9 mouse cellular contexts compared by ENCODE assay signal in genomic region chr4:88759610-88760268, GRCm38 (mm10). TPM values are rescaled to one million over a fixed set of nuclear protein-coding genes. Genes with fewer than 3 reads are reported as not detected.
A peak's percentile ranks its signal among the peaks of the same experiment; 100 is the strongest.
DNase-seq lines count a peak whose midpoint lies in the region; ATAC-seq and TF ChIP-seq lines count a peak whose summit lies in the region.
"Not testable (repeated sequence)": the region's sequence is repeated elsewhere in the genome, so short reads cannot be mapped to it uniquely, and the experiment has no call there.
"Had no signal": no experiment of that assay in that cellular context is flagged by ENCODE, and none has a peak within 500 bp of the region (broad histone marks: within the 10 kb centered on the region; RNA-seq: fewer than 3 reads in every experiment).

TSS of gene Gm13283 (plus strand) at chr4:88760119.

- H3K9ac ChIP-seq in embryonic facial prominence, embryonic 12.5 days = peak within 1 kb of the TSS; percentile 44; the same call in 1 of the 2 replicates
- H3K9ac ChIP-seq in hindbrain, postnatal 0 days (replicated peaks; ENCODE audit: low read length) = not testable (repeated sequence)
- 0 out of 2 replicates have a peak within 1 kb of the TSS, but pooled peaks have one; percentile 32 for H3K9ac ChIP-seq in lung, embryonic 16.5 days (ENCODE audit: low read length)

- H3K4me3 ChIP-seq in embryonic facial prominence, embryonic 12.5 days = peak within 1 kb of the TSS; percentile 36
- peak within 1 kb of the TSS; percentile 25 for H3K4me3 ChIP-seq in hindbrain, postnatal 0 days (ENCODE audit: low read length)
- peak within 1 kb of the TSS; percentile 29 for H3K4me3 ChIP-seq in lung, embryonic 16.5 days (ENCODE audit: low read length)

- 22% methylated on average over 9 of the region's 14 CpGs for WGBS in embryonic facial prominence, embryonic 12.5 days
- WGBS in hindbrain, postnatal 0 days = 23% methylated on average over 6 of the region's 14 CpGs
- WGBS in lung, embryonic 16.5 days = 20% methylated on average over 8 of the region's 14 CpGs

- H3K4me1 ChIP-seq in embryonic facial prominence, embryonic 12.5 days; hindbrain, postnatal 0 days (ENCODE audit: insufficient read depth, low read length); lung, embryonic 16.5 days (replicated peaks; ENCODE audit: control insufficient read depth, insufficient read depth, low read length): not testable (repeated sequence)

- H3K27ac ChIP-seq in embryonic facial prominence, embryonic 12.5 days = peak within 1 kb of the TSS; percentile 75; the same call in 1 of the 2 replicates
- H3K27ac ChIP-seq in hindbrain, postnatal 0 days; lung, embryonic 16.5 days (ENCODE audit: low read length): not testable (repeated sequence)

- DNase-seq in T-cell, adult 2 months (ENCODE audit: low spot score) = peak; percentile 21
- peak; percentile 59 to 66 for DNase-seq in heart, adult 18-20 months
- DNase-seq in hindbrain, postnatal 0 days (ENCODE audit: low spot score) = not testable (repeated sequence)
- peak; percentile 13 to 33 for DNase-seq in layer of hippocampus, postnatal 14 days (ENCODE audit: low spot score in 2 of 2)
- peak; percentile 39 for DNase-seq in ovary, adult 18-20 months (ENCODE audit: low spot score)
- DNase-seq in thymus, postnatal 4 days = peak; percentile 38

- H3K4me2 ChIP-seq in embryonic facial prominence, embryonic 12.5 days (replicated peaks) = peak within 1 kb of the TSS; percentile 48
- peak within 1 kb of the TSS; percentile 50 for H3K4me2 ChIP-seq in hindbrain, postnatal 0 days (ENCODE audit: low read depth, low read length)
- H3K4me2 ChIP-seq in lung, embryonic 16.5 days (ENCODE audit: low read depth, low read length) = peak within 1 kb of the TSS; percentile 40

- H3K9me3 ChIP-seq in embryonic facial prominence, embryonic 12.5 days; hindbrain, postnatal 0 days (ENCODE audit: low read length); lung, embryonic 16.5 days (ENCODE audit: control insufficient read depth, low read length): not testable (repeated sequence)

- not testable (repeated sequence) for H3K27me3 ChIP-seq in embryonic facial prominence, embryonic 12.5 days; hindbrain, postnatal 0 days (ENCODE audit: insufficient read depth, low read length); lung, embryonic 16.5 days (ENCODE audit: control insufficient read depth, insufficient read depth, low read depth, low read length)

- not testable (repeated sequence) for H3K36me3 ChIP-seq in embryonic facial prominence, embryonic 12.5 days; hindbrain, postnatal 0 days (ENCODE audit: insufficient read depth, low read length); lung, embryonic 16.5 days (ENCODE audit: control insufficient read depth, insufficient read depth, low read length)

- not testable (repeated sequence) for TF ChIP-seq CTCF in hindbrain, postnatal 0 days (IDR thresholded peaks at IDR 0.05; ENCODE audit: low read depth)

- ATAC-seq in embryonic facial prominence, embryonic 12.5 days (ENCODE audit: insufficient number of reproducible peaks, insufficient read depth, low FRiP score, low TSS enrichment); hindbrain, postnatal 0 days; lung, embryonic 16.5 days (ENCODE audit: low read depth): not testable (repeated sequence)

RNA-seq across cellular contexts. Expression of gene Gm13283, which starts in this region (rescaled TPM):
- polyA plus RNA-seq in embryonic facial prominence, embryonic 12.5 days (2016; fragmentation: Nextera tagmentation; extraction: Ambion mirVana) = 0.32 and 0.41 TPM in 2 replicates
- total RNA-seq in heart, adult 18-20 months (2021) = not detected
- not detected in 2 replicates for total RNA-seq in hindbrain, postnatal 0 days (2014; rRNA removed)
- polyA plus RNA-seq in hindbrain, postnatal 0 days (2015; fragmentation: Nextera tagmentation; extraction: Ambion mirVana) = not detected in 2 replicates
- total RNA-seq in layer of hippocampus, postnatal 14 days (2021) = not detected
- polyA plus RNA-seq in lung, embryonic 16.5 days (2015; fragmentation: Nextera tagmentation; extraction: Ambion mirVana) = 0.31 TPM in 1 of 2 replicates, not detected in the other
- total RNA-seq: gastrocnemius, postnatal 36 days had no signal

Comparison
In these comparisons a context has a peak if more than half of its experiments do, and no peak if none do; other contexts are left out.
1. Peak in DNase-seq in heart, adult 18-20 months; RNA of the gene not detected or under 1 TPM.
2. Peak in DNase-seq in layer of hippocampus, postnatal 14 days; RNA of the gene not detected or under 1 TPM.